Mouse (Mus musculus) small intestine, adult 2 months (tissue): ENCODE results near the gene Pbx2. TPM values are rescaled to one million over a fixed set of nuclear protein-coding genes. Genes with fewer than 3 reads are reported as not detected.

ENCODE experiments used
- H3K27ac ChIP-seq: fragments of 200-500 bp; 2 replicates; pipeline ENCODE4 v1.5.1; 2012; ENCODE audit warnings: low read depth, low read length, control low read depth, inconsistent platforms; ENCODE audit not compliant: insufficient read depth
- H3K27me3 ChIP-seq: fragments of 200-500 bp; 2 replicates; pipeline ENCODE4 v1.6.1; 2012; ENCODE audit warnings: mild to moderate bottlenecking, moderate library complexity, low read length, inconsistent platforms; ENCODE audit not compliant: control insufficient read depth, insufficient read depth
- H3K36me3 ChIP-seq: fragments of 200-500 bp; 2 replicates; pipeline ENCODE4 v1.6.1; 2012; ENCODE audit warnings: mild to moderate bottlenecking, low read length, control low read depth, inconsistent platforms; ENCODE audit not compliant: control insufficient read depth, insufficient read depth
- H3K4me1 ChIP-seq: fragments of 200-500 bp; 2 replicates; pipeline ENCODE4 v1.6.1; 2012; ENCODE audit warnings: low read length, inconsistent platforms, mixed read lengths; ENCODE audit not compliant: control insufficient read depth, insufficient read depth, insufficient read length
- H3K4me3 ChIP-seq: fragments of 200-500 bp; 2 replicates; pipeline ENCODE4 v1.5.1; 2012; ENCODE audit warnings: low read depth, mild to moderate bottlenecking, control low read depth, inconsistent platforms, low read length, moderate library complexity
- CTCF ChIP-seq: fragments of 200-500 bp; IDR thresholded peaks from 2 replicates; pipeline ENCODE4 v1.5.1; 2012; ENCODE audit warnings: low read depth, mild to moderate bottlenecking, control low read depth, inconsistent platforms, low read length, moderate library complexity, mixed read lengths; ENCODE audit not compliant: insufficient replicate concordance, insufficient read length; ENCODE audit errors: extremely low read depth
- POLR2A ChIP-seq: fragments of 200-500 bp; IDR thresholded peaks from 2 replicates; pipeline ENCODE4 v1.6.1; 2012; ENCODE audit warnings: low read depth, mild to moderate bottlenecking, control low read depth, inconsistent platforms, low read length, moderate library complexity
- WGBS: fragments of 180-500 bp; shearing (Covaris S2); methylation state at CpG from one replicate; pipeline ENCODE4 v1.1.7; 2018; 5-methylcytosine and 5-hydroxymethylcytosine counted together
- polyA plus RNA-seq: library from polyadenylated mRNA; depleted of rRNA; stranded (reverse); fragments of >200 nt; gene quantifications from 2 replicates; pipeline ENCODE4 v1.2.3, GENCODE M21; 2012

The Pbx2 gene
- polyA plus RNA-seq, 1 experiment, result 32.2 TPM

GRCm38 (mm10) chr17:34639461-34640255 lies 48.6 kb downstream of the Pbx2 start:
- WGBS, result 81% methylated on average over 7 of the region's 7 CpGs
- H3K27ac ChIP-seq, result no peak overlapping the region
- TF ChIP-seq CTCF (no peak), POLR2A (no peak)
- no peaks in the 10 kb centered on the region for H3K36me3 ChIP-seq
- no peaks in the 10 kb centered on the region for H3K4me1 ChIP-seq
- no peak overlapping the region for H3K4me3 ChIP-seq
- H3K27me3 ChIP-seq, result no peaks in the 10 kb centered on the region

GRCm38 (mm10) chr17:34640778-34641601 lies 49.9 kb downstream of the Pbx2 start:
- TF ChIP-seq CTCF (no peak), POLR2A (no peak)
- Histone ChIP-seq H3K36me3 (no peaks in the 10 kb centered on the region), H3K27me3 (no peaks in the 10 kb centered on the region), H3K27ac (no peak overlapping the region; the same call in 1 of the 2 replicates), H3K4me3 (no peak overlapping the region), H3K4me1 (no peaks in the 10 kb centered on the region; the same call in 1 of the 2 replicates)
- WGBS, result 39% methylated on average over 11 of the region's 11 CpGs

- TF ChIP-seq CTCF (no peak), POLR2A (no peak)
- H3K4me3 ChIP-seq, result no peak overlapping the region
- H3K36me3 ChIP-seq, result no peaks in the 10 kb centered on the region
- H3K27ac ChIP-seq, result no peak overlapping the region
- peaks cover 3% of the 10 kb centered on the region; the same call in 1 of the 2 replicates for H3K4me1 ChIP-seq
- 75% methylated on average over 3 of the region's 3 CpGs for WGBS
- H3K27me3 ChIP-seq, result no peaks in the 10 kb centered on the region
Observed at GRCm38 (mm10) chr17:34641945-34642344, 50.9 kb downstream of the Pbx2 start.

GRCm38 (mm10) chr17:34643379-34643778 lies 52.3 kb downstream of the Pbx2 start:
- H3K36me3 ChIP-seq, result no peaks in the 10 kb centered on the region
- peaks cover 8% of the 10 kb centered on the region; the same call in 1 of the 2 replicates for H3K4me1 ChIP-seq
- 73% methylated on average over 4 of the region's 4 CpGs for WGBS
- no peaks in the 10 kb centered on the region for H3K27me3 ChIP-seq
- no peak for TF ChIP-seq CTCF
- no peak for TF ChIP-seq POLR2A
- no peak overlapping the region for H3K27ac ChIP-seq
- no peak overlapping the region for H3K4me3 ChIP-seq

GRCm38 (mm10) chr17:34643944-34644343 lies 52.9 kb downstream of the Pbx2 start:
- H3K27ac ChIP-seq, result no peak overlapping the region
- no peaks in the 10 kb centered on the region for H3K36me3 ChIP-seq
- H3K27me3 ChIP-seq, result no peaks in the 10 kb centered on the region
- peaks cover 8% of the 10 kb centered on the region; the same call in 1 of the 2 replicates for H3K4me1 ChIP-seq
- no peak overlapping the region for H3K4me3 ChIP-seq
- WGBS, result 59% methylated on average over 10 of the region's 10 CpGs
- TF ChIP-seq CTCF, result peak; percentile 9; the same call in 1 of the 2 replicates
- no peak for TF ChIP-seq POLR2A

- peak within 1 kb of the TSS; percentile 65 for H3K4me3 ChIP-seq
- no peaks in the 10 kb centered on the region for H3K27me3 ChIP-seq
- under 1% methylated on average over 16 of the region's 16 CpGs for WGBS
- H3K4me1 ChIP-seq, result peaks cover 8% of the 10 kb centered on the region; the same call in 1 of the 2 replicates
- TF ChIP-seq CTCF (no peak), POLR2A (peak; percentile 77; the same call in 1 of the 2 replicates)
- H3K27ac ChIP-seq, result peak within 1 kb of the TSS; percentile 53
- H3K36me3 ChIP-seq, result no peaks in the 10 kb centered on the region
Observed at GRCm38 (mm10) chr17:34644608-34645007, 53.5 kb downstream of the Pbx2 start, which contains the start of gene Fkbpl. Gene Fkbpl (plus strand): TSS chr17:34644764.
